Mouse (Mus musculus): Measurements from ENCODE around the gene Ces1d.

Ces1d gene

DNA sequence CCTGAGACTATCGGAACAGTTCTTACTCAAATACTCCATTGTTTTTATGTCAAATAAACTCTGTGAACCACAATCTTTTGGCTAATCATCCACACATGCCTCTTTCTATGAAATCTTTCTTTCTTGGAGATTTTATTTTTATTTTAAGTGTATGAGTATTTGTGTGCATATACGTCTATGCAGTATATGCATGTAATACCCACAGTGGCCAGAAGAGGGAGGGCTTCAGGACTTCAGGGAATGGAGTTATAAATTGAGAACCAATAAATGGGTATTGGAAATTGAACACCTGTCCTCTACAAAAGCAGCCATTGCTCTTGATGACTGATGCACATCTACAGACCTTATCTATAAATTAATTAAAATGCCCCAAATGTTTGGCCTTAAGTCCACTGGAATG lies 65.4 kb downstream of the Ces1d start:
- no peak for DNase-seq

- DNase-seq = no peak
Observed at GRCm38 (mm10) chr8:93131233-93131980, 66.2 kb downstream of the Ces1d start, which contains the start of gene Ces1c. Gene Ces1c, minus strand, starts transcription at chr8:93131283.

- no peak for DNase-seq
Observed at GRCm38 (mm10) chr8:93126476-93126875, 71.2 kb downstream of the Ces1d start.

- DNase-seq = no peak
Observed at GRCm38 (mm10) chr8:93122005-93122404, 75.6 kb downstream of the Ces1d start.

Data from thymus, postnatal 14 days (tissue).